Mouse (Mus musculus): ENCODE measurements around the gene Astl. TPM values are rescaled to one million over a fixed set of nuclear protein-coding genes. Genes with fewer than 3 reads are reported as not detected.
A peak's percentile ranks its signal among the peaks of the same experiment; 100 is the strongest.

The Astl gene
- total RNA-seq, 1 experiment from 2014 or later, result not detected

GRCm38 (mm10) chr2:127367126-127367820 is 28.8 kb downstream of the Astl start:
- no peak for DNase-seq

- DNase-seq, result no peak
These were observed 31.4 kb downstream of the Astl start for GRCm38 (mm10) chr2:127369703-127370376.

GRCm38 (mm10) chr2:127370561-127371483 is 32.4 kb downstream of the Astl start:
- DNase-seq, result no peak

- DNase-seq, result peak; percentile 51
These were observed 33.0 kb downstream of the Astl start for GRCm38 (mm10) chr2:127371484-127371861.

GRCm38 (mm10) chr2:127372082-127372481 is 33.6 kb downstream of the Astl start:
- DNase-seq, result no peak

GRCm38 (mm10) chr2:127374131-127374530 is 35.7 kb downstream of the Astl start:
- no peak for DNase-seq

GRCm38 (mm10) chr2:127375087-127375486 is 36.6 kb downstream of the Astl start:
- DNase-seq, result no peak

GRCm38 (mm10) chr2:127375759-127376341 is 37.4 kb downstream of the Astl start:
- DNase-seq, result no peak

- no peak for DNase-seq
These were observed 38.1 kb downstream of the Astl start for GRCm38 (mm10) chr2:127376423-127377051.

GRCm38 (mm10) chr2:127377942-127378610 is 39.6 kb downstream of the Astl start:
- DNase-seq, result no peak

- peak; percentile 18 for DNase-seq
These were observed 40.2 kb downstream of the Astl start for GRCm38 (mm10) chr2:127378611-127378990.

- DNase-seq, result no peak
These were observed 40.8 kb downstream of the Astl start for GRCm38 (mm10) chr2:127379250-127379649.

GRCm38 (mm10) chr2:127383881-127384280 is 45.4 kb downstream of the Astl start:
- DNase-seq, result no peak

- DNase-seq, result no peak
These were observed 49.1 kb downstream of the Astl start for GRCm38 (mm10) chr2:127387521-127387920.

GRCm38 (mm10) chr2:127390352-127390751 is 51.9 kb downstream of the Astl start:
- DNase-seq, result no peak

GRCm38 (mm10) chr2:127390846-127391245 is 52.4 kb downstream of the Astl start:
- DNase-seq, result no peak

GRCm38 (mm10) chr2:127391323-127391722 is 52.9 kb downstream of the Astl start:
- DNase-seq, result no peak

- DNase-seq, result peak; percentile 58
These were observed 56.2 kb downstream of the Astl start for GRCm38 (mm10) chr2:127394606-127395161.

- DNase-seq, result no peak
These were observed 60.3 kb downstream of the Astl start for GRCm38 (mm10) chr2:127398738-127399137.
